Mouse (Mus musculus): ENCODE measurements around the gene Ophn1.
A peak's percentile ranks its signal among the peaks of the same experiment; 100 is the strongest.

Gene Ophn1

DNA sequence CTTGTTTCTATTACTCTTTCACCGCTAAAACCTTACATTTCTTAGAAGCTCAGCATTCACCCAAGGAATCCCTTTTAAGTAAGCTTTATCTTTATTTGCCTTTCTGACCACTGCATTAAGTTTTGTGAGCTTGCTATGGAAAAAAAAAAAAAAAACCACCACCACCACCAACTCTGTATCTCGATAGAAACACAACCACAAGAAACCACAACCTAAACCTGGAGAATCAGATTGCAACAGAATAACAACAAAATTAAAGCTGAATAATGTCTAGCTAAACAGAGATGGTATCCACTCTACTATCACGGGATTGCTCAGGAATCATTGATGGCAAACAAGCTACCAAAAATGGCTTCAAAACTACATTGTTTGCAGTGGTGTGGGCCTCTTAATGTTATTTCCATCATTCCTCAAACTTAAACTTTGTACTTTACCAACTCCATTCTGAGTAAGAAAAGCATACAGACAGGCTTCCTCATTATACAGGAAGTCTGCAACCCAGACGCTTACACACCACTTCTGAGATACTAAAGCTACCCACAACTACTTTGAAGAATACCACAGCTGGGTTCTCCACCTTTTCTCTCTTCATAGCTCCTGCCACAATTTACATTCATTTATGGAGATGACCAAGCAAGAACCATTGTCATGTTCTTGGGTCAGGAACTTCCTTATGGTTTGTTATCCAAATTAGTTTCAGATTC is 116.4 kb downstream of the Ophn1 start:
- no peak for DNase-seq

DNA sequence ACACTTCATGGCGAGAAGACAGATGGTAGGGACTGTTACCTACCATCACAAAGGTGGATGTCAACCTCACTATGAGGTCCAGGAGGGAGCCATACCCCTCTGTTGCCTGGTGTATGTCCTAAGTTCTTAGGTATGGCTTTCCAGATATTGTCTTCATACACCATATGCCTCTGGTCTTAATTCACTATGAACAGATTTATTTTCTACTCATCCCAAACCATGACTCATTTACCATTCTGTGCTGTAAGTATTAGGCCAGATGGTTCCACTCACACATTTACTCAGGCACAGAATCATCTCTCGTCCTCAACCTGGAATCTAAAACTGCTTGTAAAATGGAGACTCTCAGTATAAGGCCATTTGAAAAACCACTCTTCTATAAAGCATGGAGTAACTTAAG is 135.7 kb downstream of the Ophn1 start:
- no peak for DNase-seq

GRCm38 (mm10) chrX:98751279-98751817 is 139.5 kb downstream of the Ophn1 start:
- DNase-seq = no peak

GRCm38 (mm10) chrX:98736758-98737157 is 154.1 kb downstream of the Ophn1 start:
- no peak for DNase-seq

GRCm38 (mm10) chrX:98722991-98723390 is 167.8 kb downstream of the Ophn1 start:
- no peak for DNase-seq

DNA sequence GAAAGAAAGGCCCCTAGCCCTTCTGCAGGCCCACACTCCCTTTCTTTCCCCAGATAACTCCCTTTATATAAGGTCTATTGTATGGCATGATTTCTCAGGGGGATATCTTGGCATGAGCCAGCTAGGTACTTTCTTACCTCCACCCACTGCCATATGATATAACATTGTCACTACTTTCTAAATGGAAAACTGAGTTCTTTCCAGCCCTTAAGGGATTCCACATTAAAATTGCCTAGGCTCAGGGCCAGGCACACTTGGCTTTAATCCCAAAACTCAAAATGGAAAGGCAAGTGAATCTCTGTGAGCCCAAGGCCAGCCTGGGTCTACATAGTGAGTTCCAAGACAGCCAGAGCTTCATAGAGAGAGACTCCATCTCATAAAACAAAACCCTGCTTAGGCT is 183.1 kb downstream of the Ophn1 start:
- DNase-seq = no peak

- DNase-seq = peak; percentile 56
Observed at GRCm38 (mm10) chrX:98701635-98702034, 189.2 kb downstream of the Ophn1 start.

DNA sequence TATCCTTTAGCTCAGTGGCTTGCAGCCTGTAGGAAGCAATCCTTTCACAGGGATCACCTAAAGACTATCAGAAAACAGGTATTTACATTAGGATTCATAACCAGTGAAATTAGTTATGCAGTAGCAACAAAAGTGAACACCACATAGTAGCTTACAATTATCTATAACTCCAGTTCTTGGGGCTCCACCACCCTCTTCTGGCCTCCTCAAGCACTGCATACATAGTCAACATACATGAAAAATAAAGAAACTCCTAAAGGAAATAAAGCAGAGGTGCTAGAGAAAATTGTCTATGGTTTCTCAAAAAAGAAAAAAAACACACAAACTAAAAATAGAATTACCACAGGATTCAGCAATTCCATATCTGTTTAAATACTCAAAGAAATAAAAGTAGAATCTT is 208.2 kb downstream of the Ophn1 start:
- DNase-seq = peak; percentile 2

DNA sequence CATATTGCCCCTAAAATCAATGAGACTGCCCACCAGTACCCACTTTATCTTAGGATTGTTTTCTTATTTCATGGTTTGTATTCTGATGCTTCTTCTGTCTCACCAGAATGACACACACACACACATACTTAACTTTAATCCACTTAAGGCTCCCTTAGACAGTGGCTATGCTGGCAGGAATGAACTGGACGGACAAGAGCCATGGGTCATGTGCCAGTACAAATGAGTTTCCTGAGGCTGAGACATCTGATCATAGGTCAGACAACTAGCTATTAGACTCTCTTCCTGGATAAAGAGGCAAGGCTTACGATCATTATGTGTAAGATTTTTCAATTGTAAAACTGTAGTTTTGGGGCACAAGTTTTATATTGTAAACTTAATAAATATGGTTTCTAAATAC is 209.5 kb downstream of the Ophn1 start:
- DNase-seq = no peak

- no peak for DNase-seq
Observed at GRCm38 (mm10) chrX:98670988-98671387, 219.8 kb downstream of the Ophn1 start.

- DNase-seq = no peak
Observed at GRCm38 (mm10) chrX:98651431-98651830, 239.4 kb downstream of the Ophn1 start.

DNA sequence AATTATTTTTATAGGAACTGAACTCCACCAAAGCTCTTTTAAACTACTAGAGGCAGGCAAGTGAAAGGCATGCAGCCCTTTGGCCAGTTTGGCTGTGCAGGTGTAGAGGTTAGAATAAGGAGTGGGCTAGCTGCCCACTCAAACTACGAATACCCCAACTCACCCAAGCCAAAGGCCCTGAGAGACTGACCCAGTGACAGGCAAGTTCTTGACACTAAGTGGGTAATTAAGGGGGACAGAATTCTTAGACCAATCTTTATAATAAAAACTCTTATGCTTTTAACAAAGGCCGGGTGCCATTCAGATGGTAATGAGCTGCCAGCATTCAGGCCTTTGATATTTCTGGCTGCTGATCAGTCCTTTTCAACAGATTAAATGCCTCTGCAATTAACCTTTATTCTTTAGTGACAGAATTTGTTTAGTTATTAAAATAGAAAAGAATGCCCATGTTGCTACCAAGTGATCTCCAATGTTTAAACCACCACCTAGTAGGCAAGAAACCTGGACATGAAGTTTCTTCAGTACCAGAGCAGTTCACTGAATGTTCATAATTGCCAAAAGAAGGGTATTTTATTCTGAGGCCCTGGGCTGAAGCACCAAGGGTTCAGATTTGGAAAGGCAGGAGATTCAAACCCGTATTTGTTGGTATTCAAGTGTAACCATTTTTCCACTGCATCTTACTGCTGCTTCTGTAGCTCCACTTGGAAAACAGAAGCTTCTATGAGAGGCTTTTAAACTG is 262.0 kb downstream of the Ophn1 start:
- no peak for DNase-seq

DNA sequence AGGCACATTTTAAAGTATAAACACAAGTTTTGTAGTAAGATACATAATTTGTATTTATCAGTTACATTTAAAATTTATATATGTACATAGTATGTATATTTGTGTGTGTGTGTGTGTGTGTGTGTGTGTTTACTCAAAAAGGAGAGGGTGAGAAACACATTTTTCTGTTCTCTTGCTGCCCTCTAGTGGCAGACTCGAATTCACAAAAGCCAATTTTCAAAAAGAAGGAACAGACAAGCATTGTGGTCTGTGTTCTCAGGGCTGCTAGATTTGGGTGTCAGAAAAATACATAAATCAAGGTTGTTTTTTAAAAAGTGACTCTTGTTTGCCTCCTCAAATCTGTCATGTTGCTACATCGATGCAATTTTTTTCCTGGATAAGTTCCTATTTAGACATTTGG is 272.0 kb downstream of the Ophn1 start:
- peak; percentile 31 for DNase-seq

- DNase-seq = no peak
Observed at GRCm38 (mm10) chrX:98617426-98617825, 273.4 kb downstream of the Ophn1 start.

DNA sequence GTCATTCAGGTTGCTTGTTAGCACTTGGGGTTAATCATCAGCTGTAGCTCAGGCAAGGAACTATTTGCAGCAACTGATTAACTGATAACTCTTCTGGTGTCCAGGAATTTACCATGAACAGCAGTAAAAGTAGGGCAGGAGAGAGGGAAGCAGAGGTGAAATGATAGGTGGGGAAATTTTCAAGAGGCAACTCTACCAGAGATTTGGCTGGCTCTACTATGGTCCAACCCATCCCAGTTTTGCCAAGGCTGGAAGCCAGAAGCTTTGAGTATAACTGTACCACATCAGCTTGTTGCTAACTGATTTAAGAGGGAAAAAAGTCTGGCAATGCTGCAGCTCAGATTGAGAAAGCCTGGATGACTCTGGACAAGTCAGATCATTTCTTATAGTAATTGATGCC is 316.6 kb downstream of the Ophn1 start:
- DNase-seq = no peak

DNA sequence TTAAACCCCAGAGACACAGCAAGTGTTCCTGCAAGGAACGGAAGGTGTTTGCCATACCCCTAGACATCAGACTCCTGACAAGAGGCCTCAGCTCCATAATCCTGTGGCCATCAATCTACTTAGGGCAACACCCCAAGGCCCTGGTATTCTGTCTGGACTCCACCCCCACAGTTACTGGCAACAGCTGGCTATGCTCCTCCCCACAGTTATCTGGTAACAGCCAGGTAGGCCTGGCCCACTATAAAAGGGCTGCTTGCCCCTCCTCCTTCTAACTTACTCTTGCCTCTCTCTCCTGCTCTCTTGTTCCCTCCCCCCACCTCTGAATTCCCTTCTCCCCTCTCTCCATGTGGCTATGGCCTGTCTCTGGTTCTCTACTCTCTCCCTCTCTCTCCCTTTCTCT is 344.4 kb downstream of the Ophn1 start:
- no peak for DNase-seq

DNA sequence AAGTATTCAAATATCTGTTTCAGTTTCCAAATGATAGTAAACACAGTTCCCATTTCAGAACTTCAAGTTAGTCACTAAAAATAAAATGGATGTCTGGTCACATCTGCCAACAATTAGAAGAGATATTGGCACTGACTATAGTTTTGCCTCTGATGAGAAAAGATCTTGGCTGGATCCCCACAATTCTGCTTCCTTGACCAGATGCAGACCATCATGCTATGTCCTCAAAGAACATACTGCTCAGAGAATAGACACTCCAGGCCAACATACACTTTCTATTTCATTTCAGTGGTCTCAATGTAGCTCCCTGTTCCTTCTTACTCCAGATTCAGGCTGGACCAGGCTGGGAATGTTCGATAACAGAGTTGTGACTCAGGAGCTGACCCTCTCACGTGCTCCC is 375.5 kb downstream of the Ophn1 start:
- no peak for DNase-seq

GRCm38 (mm10) chrX:98514359-98514904 is 376.4 kb downstream of the Ophn1 start:
- DNase-seq = no peak
